Comparison of ENCODE assay signal across 23 mouse cellular contexts in the genomic region with DNA sequence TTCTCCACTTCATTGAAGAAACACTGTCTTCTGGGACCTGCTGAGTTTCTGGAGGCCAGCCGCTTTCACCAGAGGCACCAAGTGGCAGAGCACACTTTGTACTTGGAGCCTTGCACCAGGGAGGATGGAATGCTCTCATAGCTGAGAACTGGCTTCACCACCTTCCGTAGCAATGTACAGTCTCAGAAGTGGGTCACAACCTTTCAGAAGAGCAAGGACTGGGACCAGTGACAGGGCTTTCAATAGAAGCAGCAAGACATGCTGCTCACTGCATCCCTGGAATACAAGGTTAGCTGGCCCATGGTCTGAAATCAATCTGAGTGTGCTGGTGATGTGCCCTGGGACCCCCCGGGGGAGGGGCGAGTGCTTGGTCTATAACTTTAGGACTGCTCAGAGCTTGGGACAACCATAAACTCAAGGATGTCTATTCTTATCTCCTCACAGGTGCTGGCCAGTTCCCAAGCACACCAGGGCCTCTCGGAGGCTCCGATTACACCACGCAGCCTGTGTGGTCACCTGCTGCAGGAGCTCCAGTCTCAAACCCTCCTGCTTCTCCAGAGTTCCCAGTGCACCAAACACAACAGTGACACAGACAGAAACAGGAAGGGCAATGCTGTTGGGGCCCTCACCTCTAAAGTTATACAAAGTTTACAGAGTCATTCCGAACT.
A peak's percentile ranks its signal among the peaks of the same experiment; 100 is the strongest.
DNase-seq lines count a peak whose midpoint lies in the region; ATAC-seq and TF ChIP-seq lines count a peak whose summit lies in the region.
"Had no signal": no experiment of that assay in that cellular context is flagged by ENCODE, and none has a peak within 500 bp of the region (broad histone marks: within the 10 kb centered on the region; RNA-seq: fewer than 3 reads in every experiment).

No protein-coding gene starts in this region.

- no peaks in the 10 kb centered on the region for H3K27me3 ChIP-seq in testis, adult 2 months (ENCODE audit: control insufficient read depth, insufficient read depth, low read length)
- H3K27me3 ChIP-seq in kidney, embryonic 14.5 days (ENCODE audit: control insufficient read depth, insufficient read depth, low read length), result no peaks in the 10 kb centered on the region
- H3K27me3 ChIP-seq: CH12.LX; embryonic facial prominence, embryonic 15.5 days; forebrain, embryonic 15.5 days; intestine, embryonic 15.5 days had no signal

- no peak for TF ChIP-seq POLR2A in testis, adult 2 months (IDR thresholded peaks at IDR 0.05; ENCODE audit: control insufficient read depth, low read depth, low read length)

- peak; percentile 80 for DNase-seq in gastrocnemius, adult 18-20 months (ENCODE audit: low spot score)
- DNase-seq in gastrocnemius, postnatal 4 days (ENCODE audit: low spot score in 2 of 2), result no peak
- no peak for DNase-seq in testis, postnatal 14 days (ENCODE audit: low spot score)
- DNase-seq in gastrocnemius, postnatal 25 days, result peak; percentile 75
- DNase-seq in layer of hippocampus, adult 9-11 months, result no peak
- DNase-seq: adrenal gland, postnatal 25 days; cerebellum, adult 2 months; cerebellum, postnatal 10 days; embryo, embryonic 11 days; heart, adult 2 months had no signal

- H3K36me3 ChIP-seq in testis, adult 2 months (ENCODE audit: control insufficient read depth, insufficient read depth, low read length), result no peaks in the 10 kb centered on the region
- no peaks in the 10 kb centered on the region for H3K36me3 ChIP-seq in kidney, embryonic 14.5 days (ENCODE audit: control insufficient read depth, insufficient read depth, low read length)
- H3K36me3 ChIP-seq: embryonic facial prominence, embryonic 15.5 days; forebrain, embryonic 10.5 days; forebrain, embryonic 15.5 days; hindbrain, embryonic 10.5 days; intestine, embryonic 15.5 days had no signal

- no peak overlapping the region for H3K27ac ChIP-seq in testis, adult 2 months (ENCODE audit: control insufficient read depth, insufficient read depth, low read depth, low read length)
- no peak overlapping the region for H3K27ac ChIP-seq in kidney, embryonic 14.5 days (ENCODE audit: low read depth, low read length)
- H3K27ac ChIP-seq: embryonic facial prominence, embryonic 15.5 days; forebrain, embryonic 10.5 days; forebrain, embryonic 15.5 days; heart, adult 2 months; hindbrain, embryonic 10.5 days; hindbrain, embryonic 14.5 days; intestine, embryonic 15.5 days had no signal

- no peak overlapping the region for H3K9ac ChIP-seq in kidney, embryonic 14.5 days (ENCODE audit: low read depth, low read length)
- H3K9ac ChIP-seq: embryonic facial prominence, embryonic 15.5 days; forebrain, embryonic 15.5 days; hindbrain, embryonic 14.5 days; intestine, embryonic 15.5 days had no signal

- peak overlapping the region; percentile 17 for H3K4me3 ChIP-seq in testis, adult 2 months (ENCODE audit: control insufficient read depth, low read depth, low read length)
- H3K4me3 ChIP-seq in kidney, embryonic 14.5 days (ENCODE audit: low read length), result no peak overlapping the region
- H3K4me3 ChIP-seq: embryonic facial prominence, embryonic 15.5 days; erythroblast, embryonic 14.5 days; forebrain, embryonic 10.5 days; forebrain, embryonic 15.5 days; heart, adult 2 months; hindbrain, embryonic 10.5 days; intestine, embryonic 15.5 days had no signal

- WGBS in kidney, embryonic 14.5 days, result 91% methylated on average over 8 of the region's 8 CpGs

- peaks cover 4% of the 10 kb centered on the region for H3K4me1 ChIP-seq in testis, adult 2 months (ENCODE audit: control insufficient read depth, insufficient read depth, low read length)
- no peaks in the 10 kb centered on the region for H3K4me1 ChIP-seq in kidney, embryonic 14.5 days (ENCODE audit: control insufficient read depth, insufficient read depth, low read length)
- H3K4me1 ChIP-seq: embryonic facial prominence, embryonic 15.5 days; forebrain, embryonic 10.5 days; forebrain, embryonic 15.5 days; hindbrain, embryonic 10.5 days; intestine, embryonic 15.5 days had no signal

- no peak for ATAC-seq in kidney, embryonic 14.5 days (ENCODE audit: low FRiP score, low TSS enrichment)
- ATAC-seq: activated CD4-positive, CD25-positive, alpha-beta regulatory T cell, adult 4 months; forebrain, embryonic 15.5 days; intestine, embryonic 15.5 days; Patski had no signal

- H3K4me2 ChIP-seq in kidney, embryonic 14.5 days (replicated peaks; ENCODE audit: low read depth, low read length), result no peak overlapping the region
- H3K4me2 ChIP-seq: embryonic facial prominence, embryonic 15.5 days; forebrain, embryonic 15.5 days; heart, embryonic 11.5 days; hindbrain, embryonic 14.5 days; intestine, embryonic 15.5 days had no signal

- no peaks in the 10 kb centered on the region for H3K9me3 ChIP-seq in kidney, embryonic 14.5 days (ENCODE audit: control insufficient read depth, low read length)
- H3K9me3 ChIP-seq: embryonic facial prominence, embryonic 15.5 days; forebrain, embryonic 10.5 days; forebrain, embryonic 15.5 days; hindbrain, embryonic 10.5 days; intestine, embryonic 15.5 days had no signal

- TF ChIP-seq CTCF in testis, adult 2 months (IDR thresholded peaks at IDR 0.05; ENCODE audit: control insufficient read depth, insufficient read depth, insufficient replicate concordance, low read depth, low read length), result no peak

Comparison
In these comparisons a context has a peak if more than half of its experiments do, and no peak if none do; other contexts are left out.
1. DNase-seq: peak in gastrocnemius, adult 18-20 months (single experiment) and gastrocnemius, postnatal 25 days (single experiment); none in gastrocnemius, postnatal 4 days (0 of 2), testis, postnatal 14 days (single experiment) and layer of hippocampus, adult 9-11 months (single experiment).